Mouse (Mus musculus) bone marrow macrophage, adult 2 months (primary cell): Measurements from ENCODE around the gene Mpped2.

ENCODE experiments used
- CTCF ChIP-seq: IDR thresholded peaks from 2 replicates; pipeline ENCODE4 v1.5.1; 2012; ENCODE audit warnings: low read depth, mild to moderate bottlenecking, low read length, moderate library complexity
- POLR2A ChIP-seq: IDR thresholded peaks from 2 replicates; pipeline ENCODE4 v1.6.1; 2012; ENCODE audit warnings: mild to moderate bottlenecking, low read depth, low read length, borderline replicate concordance

DNA sequence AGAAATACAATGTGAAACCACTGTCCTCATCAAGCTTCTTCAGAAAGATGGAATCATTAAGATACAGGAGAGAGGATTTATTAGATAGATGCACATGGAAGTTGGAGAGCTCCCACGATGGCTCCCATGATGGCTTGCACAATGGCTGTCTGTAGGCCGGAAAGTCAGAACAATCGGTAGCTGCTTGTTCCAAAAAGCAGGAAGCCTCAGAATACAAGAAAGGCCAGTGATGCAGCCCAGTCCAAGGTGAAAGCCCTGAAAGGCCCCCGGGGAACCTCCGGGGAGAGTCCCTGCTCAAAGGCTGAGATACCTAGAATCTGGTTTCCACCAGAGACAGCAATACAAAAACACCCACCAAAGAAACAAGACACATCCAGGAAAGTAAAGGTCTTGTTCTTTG is 195.1 kb downstream of the Mpped2 start:
- TF ChIP-seq POLR2A: no peak
- no peak for TF ChIP-seq CTCF
